Mouse (Mus musculus) C2C12 (cell line): ENCODE data around the gene Unc13c.

Source experiments
- CEBPB ChIP-seq: IDR thresholded peaks from one replicate; pipeline ENCODE4 v1.6.1; 2011; ENCODE audit warnings: low read depth, mild to moderate bottlenecking, control low read depth, moderate library complexity
- CTCF ChIP-seq: IDR thresholded peaks from one replicate; pipeline ENCODE4 v1.5.1; 2011; ENCODE audit not compliant: control insufficient read depth, insufficient read depth, insufficient read length
- MYOD1 ChIP-seq: IDR thresholded peaks from one replicate; pipeline ENCODE4 v1.6.1; 2011; ENCODE audit warnings: low read depth; ENCODE audit not compliant: control insufficient read depth, insufficient read length

GRCm38 (mm10) chr9:73934844-73935243, 33.9 kb downstream of the Unc13c start:
- no peak for TF ChIP-seq CTCF
- TF ChIP-seq CEBPB: no peak
- no peak for TF ChIP-seq MYOD1
